Mouse (Mus musculus): Measurements from ENCODE around the gene Rbm47.

Gene Rbm47

DNA sequence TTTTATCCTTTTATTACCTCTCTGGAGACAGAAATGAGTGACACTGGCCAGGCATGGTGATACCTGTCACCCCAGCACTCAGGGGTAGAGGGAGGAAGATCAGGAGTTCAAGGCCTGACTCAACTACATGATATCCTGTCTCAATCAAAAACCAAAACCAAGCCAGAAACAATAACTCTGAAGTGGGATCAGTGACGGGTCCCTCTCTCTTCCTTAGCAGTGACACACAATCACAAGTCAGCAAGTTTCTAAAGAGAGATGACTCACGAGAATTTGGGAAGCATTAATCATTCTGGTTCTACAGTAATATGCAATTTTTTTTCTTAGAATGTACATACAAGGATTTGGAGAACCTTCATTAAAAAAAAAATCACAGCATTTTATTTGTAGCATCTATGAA lies 199.7 kb downstream of the Rbm47 start:
- CTCF ChIA-PET: no interaction called here

DNA sequence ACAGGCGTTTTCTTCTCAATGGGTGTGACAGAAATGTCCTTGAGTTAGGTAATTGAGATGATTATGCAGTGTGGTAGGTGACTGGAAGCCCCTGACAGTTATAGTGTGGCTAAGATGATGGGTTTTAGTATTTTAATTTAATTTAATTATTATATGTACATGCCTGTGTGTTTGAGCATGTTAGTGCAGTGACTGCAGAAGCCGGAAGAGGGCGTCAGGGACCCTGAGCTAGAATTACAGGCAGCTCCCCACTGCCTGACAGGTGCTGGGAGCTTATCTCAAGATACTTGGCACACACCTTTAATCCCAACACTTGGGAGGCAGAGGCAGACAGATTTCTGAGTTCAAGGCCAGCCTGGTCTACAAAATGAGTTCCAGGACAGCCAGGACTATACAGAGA lies 204.9 kb downstream of the Rbm47 start:
- CTCF ChIA-PET: interaction anchor here (0.7 kb wide), 1 partner anchor 8 kb away, joined by 3 read pairs; no protein-coding TSS in a partner anchor

DNA sequence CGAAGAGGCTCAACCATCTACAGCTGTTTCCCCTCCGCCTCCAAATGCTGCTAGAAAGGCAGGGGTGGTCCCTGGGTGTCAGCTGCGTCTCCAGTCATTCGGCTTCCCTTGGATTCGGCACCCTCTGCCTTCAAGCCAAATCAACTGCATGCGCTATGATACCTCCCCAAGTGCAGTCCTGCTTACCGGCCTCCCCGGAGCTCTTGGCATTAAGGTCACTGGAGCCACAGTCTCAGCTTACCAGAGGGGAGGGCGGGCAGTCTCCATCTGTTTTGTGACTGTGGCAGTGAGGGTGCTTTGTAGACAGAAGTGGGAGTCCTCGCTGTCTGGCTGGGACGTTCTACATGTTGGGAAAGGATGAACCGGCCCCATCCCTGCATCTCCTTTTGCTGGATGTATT lies 205.8 kb downstream of the Rbm47 start:
- CTCF ChIA-PET: interaction anchor here (0.7 kb wide), 1 partner anchor 42 kb away, joined by 3 read pairs; no protein-coding TSS in a partner anchor

Measured in spleen, embryonic (tissue).